Mouse (Mus musculus): ENCODE measurements at regions not wholly inside any gene's neighbourhood (a gene's known extent, or its start where the extent isn't known, plus 50 kb on each side); places are given as distances from the start of the nearest gene placed in this dataset.
"Not testable (repeated sequence)": the region's sequence is repeated elsewhere in the genome, so short reads cannot be mapped to it uniquely, and the experiment has no call there.

DNA sequence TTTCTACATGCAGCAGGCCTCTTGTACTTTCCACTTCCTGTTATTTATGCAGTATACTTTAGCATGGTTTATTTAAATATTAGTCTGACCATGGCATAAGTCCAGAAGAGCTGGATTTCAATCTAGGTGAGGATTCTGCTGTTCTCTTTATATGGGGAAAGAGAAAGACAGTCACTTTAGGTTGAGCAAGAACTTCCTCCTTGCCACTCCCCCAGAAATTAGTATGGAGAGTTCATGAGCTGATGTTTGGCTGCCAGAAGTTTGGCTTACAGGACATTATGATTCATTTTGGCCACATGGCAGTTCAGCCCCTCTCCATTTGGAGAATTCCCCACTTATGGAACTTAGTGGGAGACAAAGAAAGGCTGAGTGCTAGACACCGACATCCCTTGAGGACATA, 130.8 kb downstream of the Arrdc3 start:
- DNase-seq, result no peak

DNA sequence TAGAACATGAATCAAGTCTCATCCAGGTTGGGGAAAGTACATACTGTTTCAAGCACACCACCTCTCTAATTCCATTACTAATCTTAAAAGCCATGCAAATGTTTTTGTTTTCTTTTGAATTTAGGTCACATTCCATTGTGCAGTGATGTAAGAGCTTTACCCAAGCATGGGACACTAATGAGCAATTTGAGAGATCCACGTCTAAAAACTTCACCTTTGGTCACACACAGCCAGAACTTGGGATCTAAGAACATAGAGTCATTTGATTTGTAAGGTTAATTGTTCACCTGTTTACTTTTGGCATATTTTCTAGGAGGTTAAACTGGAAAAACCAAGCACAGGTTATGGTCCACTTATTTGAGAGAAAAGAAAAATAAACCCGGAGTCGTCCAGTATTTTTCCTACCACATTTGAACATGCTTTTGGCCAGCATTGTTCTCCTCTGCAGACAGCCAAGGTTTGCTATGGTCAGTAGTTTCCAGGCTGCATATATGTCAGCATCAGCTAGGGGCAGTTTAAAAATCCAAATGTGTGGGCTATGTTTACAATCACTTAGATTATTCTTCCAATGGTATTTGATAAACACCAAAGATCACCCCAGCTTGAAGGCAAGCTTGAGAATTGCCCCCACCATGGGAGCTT, 137.0 kb downstream of the Arrdc3 start:
- DNase-seq, result peak; percentile 45

DNA sequence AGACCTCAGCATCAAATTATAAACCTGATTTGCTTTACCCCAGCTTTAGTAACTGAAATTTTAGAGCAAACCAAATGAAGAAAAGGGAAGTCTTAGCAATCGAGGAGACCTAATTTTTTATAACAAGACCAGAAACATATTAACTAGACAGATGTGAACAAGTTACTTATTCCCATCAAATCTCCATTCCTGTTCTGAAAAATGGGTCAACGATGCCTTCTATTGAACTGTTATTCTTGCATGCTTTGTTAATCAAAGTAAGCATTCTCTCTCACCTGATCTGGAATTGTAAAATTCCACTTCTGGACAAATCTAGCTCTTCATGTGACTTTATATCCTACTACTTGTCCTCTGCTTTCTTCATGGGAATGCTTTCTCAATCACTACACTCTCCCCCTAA, 137.6 kb downstream of the Arrdc3 start:
- no peak for DNase-seq

DNA sequence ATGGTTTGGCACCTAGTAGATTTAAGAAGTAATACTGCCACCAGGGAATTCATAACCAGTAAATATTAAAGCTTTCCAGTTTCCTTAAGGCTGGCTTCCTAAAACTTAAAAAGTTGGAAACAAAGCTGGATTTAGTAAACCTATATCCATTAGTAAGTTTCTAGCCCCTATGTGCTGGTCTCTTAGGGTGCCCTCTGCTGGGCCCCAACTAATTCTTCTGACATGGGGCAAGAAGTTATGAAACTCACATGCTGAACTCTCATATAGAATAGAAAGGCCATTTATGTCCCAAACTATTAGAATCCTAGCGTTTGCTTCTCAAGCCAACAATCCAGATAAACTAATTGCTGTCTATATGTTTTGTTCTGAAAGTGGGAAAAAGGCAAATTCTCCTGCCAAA, 139.2 kb downstream of the Arrdc3 start:
- no peak for DNase-seq

DNA sequence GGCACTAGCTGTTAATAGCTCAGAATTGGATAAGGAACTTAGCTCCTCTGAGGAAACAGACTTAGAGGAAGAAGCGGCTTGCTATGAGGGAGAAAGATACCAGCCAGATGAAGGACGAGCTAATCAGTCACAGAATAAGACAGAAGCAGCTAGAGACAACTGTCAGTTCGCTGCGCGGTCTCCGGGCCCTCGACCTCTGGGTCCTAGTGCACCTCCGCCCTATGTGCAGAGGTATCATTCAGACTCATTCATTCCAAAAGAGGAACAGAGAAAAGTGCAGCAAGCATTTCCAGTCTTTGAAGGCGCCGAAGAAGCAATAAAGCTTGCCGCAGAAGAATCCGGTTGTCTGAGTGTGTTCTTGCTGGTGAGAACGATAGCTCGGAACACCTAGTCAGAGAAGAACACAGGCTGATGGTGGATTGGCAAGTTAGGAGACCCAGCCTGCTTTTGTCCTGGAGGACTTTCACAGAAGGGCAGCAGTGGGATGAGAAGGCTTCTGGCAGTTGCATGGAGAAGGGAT, 142.1 kb downstream of the Arrdc3 start:
- not testable (repeated sequence) for DNase-seq

DNA sequence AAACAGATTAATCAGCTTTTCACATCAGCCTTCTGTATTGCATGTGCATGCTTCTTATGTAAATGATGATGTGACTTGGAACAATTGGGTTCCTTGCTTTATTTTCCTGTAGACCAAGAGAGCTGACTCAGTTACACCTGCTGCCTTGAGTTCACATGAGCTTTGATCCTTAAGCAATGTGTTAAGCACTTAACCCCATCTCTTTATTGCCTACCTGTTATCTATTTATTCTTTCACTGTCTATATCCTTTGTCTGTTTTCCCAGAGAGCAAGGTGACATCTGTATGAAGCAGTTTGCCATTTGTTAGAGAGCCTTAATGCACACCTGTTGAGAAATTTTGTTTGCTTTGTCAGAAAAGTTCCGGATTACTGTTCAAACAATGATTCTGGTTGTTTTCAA, 154.1 kb downstream of the Arrdc3 start:
- no peak for DNase-seq

DNA sequence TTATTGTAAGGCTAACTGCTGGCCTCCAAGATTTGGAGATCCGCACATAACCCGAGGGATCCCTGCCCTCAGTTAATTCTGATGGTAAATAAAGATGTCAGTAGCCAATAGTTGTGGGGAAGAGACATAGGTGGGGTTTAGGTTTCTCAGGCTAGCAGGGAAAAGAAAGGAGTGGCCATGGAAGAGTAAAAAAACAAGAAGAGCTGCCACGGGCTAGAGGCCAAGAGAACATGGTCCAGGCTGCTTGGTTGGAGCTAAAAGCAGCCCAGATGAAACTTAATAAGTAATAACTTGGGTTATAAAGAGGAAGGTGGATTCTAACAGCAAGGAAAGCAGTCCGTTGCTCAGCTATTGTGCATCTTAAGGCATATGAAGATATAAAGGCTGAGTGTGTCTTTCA, 155.6 kb downstream of the Arrdc3 start:
- DNase-seq, result no peak

DNA sequence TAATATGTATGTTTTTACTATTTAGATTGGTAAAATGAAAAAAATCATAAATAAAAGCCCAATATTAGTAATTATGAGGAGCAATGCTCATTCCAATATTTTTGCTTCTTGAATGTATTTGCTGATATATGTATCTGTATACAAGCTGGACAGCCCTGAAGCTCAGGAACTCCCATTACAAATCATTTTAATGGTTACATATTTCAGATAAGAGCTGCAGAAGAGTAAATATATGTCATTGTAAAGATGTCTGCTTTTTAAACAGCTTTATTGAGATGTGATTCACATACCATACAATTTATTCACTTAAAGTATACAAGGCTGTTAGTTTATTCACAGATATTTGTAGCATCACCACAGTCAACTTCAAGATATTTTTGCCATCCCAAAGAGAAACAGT, 157.3 kb downstream of the Arrdc3 start:
- no peak for DNase-seq

DNA sequence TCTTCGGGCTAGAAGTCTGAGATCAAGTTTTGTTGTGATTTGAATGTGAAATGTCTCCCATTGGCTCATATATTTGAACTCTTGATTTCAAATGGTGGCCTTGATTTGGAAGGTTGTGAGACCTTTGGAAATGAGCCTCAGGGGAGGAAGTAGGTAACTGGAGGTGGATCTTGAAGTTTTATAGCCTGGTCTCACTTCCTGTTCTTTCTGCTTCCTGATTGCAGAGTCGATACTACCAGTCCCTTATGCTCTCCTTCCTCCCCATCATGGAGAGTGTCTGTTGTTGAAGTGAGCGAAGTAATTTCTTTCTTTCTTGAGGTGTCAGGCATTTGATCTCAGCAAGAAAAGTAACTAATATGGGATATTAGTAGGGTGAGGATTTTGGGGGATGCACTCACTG, 158.5 kb downstream of the Arrdc3 start:
- DNase-seq, result no peak

Data from retina, postnatal 1 day (tissue).